Mouse (Mus musculus) mesoderm, embryonic 11.5 days (tissue): ENCODE measurements around the gene Fgfr2.

Experiments
- DNase-seq: peaks from one replicate; pipeline ENCODE4 v3.0.0-alpha.2; 2012; ENCODE audit warnings: low read depth, low spot score

The Fgfr2 gene

GRCm38 (mm10) chr7:131647583-131647982 lies 1475.6 kb downstream of the Fgfr2 start:
- no peak for DNase-seq

DNA sequence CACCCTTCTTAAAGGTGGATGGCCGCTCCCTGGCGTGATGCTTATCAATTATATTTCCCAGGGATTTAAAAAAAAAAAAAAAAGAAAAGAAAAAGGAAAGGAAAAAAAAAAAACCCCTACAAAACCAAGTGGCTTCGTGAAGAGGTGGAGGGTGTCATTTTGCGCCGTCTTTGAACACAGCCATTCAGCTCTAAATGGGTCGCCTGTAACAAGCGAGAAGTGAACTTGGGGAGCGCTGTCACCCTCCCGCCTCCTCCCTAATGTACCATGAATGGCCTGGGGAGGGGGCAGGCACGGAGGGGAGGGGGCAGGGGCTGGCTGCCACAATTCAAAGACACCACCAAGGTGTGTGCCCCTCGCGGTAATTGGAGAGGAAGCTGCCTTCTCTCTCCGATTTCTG lies 1478.6 kb downstream of the Fgfr2 start:
- DNase-seq, result no peak

GRCm38 (mm10) chr7:131644051-131644450 lies 1479.1 kb downstream of the Fgfr2 start:
- DNase-seq, result peak; percentile 31

- DNase-seq, result no peak
These were observed 1479.8 kb downstream of the Fgfr2 start for GRCm38 (mm10) chr7:131643341-131643840.

- DNase-seq, result no peak
These were observed 1493.6 kb downstream of the Fgfr2 start for GRCm38 (mm10) chr7:131629562-131629961.

- DNase-seq, result no peak
These were observed 1494.2 kb downstream of the Fgfr2 start for GRCm38 (mm10) chr7:131628846-131629391.

DNA sequence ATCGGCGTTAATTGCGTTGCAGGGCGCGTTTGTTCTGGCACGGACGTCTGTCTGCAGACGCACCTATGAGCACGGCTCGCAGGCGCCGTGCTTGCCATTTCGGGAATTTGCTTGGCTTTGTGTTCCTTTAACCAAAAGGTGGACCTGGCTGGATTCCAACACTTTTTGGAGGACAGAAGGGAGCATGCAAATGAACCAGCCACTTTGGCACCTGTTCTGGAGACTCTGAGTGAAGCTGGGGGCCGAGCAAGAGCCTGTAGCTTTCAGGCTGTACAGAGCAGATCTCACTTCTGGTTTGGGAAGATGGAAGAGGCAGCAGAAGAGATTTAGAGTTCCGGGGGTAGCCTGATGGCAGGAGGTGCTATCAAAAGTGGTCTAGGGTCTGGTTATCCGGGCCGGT lies 1494.8 kb downstream of the Fgfr2 start:
- DNase-seq, result no peak

DNA sequence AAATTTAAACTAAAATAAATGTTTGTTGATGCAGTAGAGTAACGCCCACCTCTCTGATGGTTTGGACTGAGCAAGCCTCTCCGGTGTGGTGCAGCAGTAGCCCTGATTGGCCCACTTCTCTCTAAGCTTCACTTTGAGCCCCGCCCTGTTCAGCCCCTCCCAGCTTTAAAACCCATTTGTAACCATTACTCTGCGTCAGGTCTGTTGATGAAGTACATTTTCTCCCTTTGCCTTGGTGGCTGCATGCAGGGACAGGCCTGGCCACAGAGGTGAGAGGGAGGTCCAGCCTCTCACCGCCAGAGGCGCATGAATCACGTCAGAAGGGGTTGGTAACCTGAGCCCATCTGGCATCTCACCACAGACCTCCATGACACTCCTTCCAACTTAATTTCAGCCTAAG lies 1513.5 kb downstream of the Fgfr2 start:
- peak; percentile 66 for DNase-seq

DNA sequence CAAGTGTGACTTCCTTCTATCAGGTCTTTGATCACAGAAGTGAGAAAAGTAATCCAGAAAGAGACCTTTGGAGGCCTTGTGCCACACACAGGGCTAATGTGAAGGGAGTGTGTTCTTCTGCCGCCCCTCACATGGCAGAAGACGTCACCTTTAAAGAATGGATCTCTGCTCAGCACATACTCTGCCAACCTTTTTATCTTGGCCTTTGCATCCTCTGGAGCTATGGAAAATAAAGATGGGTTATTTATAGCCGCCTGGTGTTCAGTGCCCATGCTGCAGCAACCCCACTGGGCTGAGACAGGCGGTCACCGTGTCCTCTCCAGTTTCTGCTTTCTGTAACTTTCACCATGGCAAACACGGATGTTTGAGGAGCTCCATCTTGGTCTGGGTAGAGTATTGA lies 1515.1 kb downstream of the Fgfr2 start:
- no peak for DNase-seq

DNA sequence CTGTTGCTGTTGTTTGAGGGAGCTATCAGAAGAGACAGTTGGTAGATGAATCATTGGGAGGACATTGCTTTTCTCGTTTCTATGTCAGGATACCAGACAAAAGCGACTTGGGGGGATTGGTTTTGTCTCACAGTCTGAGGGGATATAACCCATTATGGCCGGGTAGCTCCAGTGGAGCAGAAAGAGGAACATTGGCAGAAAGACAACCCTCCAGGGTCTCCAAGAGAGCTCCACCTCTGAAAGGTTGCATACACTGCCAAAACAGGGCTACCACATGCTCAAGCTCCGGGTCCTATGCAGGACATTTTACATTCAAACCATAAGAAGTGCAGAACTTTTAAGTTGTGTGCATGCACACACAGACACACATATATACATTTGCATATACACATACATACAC lies 1517.7 kb downstream of the Fgfr2 start:
- DNase-seq, result no peak

GRCm38 (mm10) chr7:131604946-131605345 lies 1518.2 kb downstream of the Fgfr2 start:
- no peak for DNase-seq

GRCm38 (mm10) chr7:131603186-131603585 lies 1520.0 kb downstream of the Fgfr2 start:
- no peak for DNase-seq

DNA sequence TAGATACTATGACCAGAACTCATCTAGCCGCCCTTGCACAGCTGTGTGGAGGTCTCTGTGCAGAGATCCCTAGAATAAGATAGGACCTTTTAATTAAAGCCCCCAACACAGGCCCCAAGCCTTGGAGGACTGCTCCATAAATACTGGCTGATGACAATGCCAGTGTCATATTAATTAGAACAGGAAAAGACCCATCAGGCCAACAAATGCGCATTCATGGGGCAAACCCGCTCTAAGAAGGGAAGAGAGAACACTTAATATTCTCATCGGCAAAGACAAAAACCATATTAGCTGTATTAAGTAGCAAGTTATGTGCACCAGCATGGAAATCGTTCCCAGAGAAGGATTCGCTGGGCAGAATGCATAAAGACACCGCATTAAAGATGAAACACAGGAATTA lies 1521.0 kb downstream of the Fgfr2 start:
- DNase-seq, result no peak

DNA sequence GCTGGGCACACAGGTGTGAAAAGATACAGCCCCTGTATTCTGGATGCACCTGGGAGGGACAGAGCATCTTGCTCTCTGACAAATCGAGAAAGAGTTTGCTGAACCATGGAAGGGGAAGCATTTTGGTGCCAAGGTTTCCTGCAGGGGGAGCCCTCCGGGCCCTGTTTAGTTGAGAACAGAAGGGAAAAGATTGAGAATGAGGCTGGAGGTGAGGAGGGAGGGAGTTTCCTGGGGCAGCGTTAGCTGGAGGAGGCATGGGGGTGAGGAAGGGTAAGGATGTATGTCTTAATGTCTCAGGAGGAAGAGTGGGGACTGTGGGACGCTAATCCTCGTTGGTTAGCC lies 1524.7 kb downstream of the Fgfr2 start:
- peak; percentile 64 for DNase-seq

DNA sequence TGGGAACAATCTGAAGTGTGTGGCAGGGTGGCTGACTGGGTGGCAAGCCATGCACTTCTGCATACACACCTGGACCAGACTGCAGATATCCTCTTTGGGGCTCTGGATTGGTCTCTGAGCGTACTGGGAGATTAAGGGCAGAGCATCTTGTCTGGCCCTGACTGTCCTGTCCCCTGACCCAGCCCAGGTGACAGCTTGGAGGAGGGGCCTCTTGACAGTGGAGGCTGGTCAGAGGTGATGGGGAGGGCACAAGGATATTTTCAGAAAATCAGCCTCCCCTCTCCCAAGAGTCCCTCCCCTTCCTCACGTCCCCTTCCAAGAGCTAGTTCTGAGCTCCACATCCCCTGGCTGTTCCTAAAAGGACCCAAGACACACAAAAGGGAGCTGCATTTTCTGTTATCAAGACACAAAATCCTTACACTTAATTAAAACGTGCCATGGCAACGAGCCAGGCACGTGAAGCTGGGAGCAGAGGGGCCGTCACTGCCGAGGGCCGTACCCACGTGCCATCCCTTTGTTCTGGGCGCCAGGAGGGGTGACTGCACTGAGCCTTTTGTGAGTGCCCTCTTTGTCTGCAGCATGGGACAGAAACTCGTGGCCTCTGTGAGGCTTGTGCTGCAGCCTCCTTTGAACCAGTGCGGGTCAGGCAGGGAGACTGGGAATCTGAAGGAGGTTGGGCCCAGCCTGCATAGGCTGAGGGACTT lies 1525.2 kb downstream of the Fgfr2 start:
- DNase-seq, result peak; percentile 79

DNA sequence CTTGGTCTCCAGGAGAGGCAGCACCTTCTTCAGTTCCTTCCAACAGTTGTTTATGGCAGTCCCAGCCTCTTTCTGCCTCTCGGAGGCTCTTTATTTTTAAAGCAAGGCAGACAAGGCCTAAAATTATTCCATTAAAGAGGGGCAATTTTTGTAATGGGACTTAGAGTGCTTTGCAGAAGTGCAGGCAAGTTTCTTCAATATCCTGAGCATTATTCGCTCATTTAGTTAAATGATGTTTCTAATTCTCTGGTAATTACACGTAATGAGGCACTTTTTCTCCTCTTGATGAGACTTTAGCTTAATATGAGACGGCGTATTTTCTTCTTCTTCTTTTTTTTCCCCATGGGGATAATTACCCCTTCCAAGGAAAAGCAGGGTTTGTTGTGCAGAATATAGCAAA lies 1537.6 kb downstream of the Fgfr2 start:
- DNase-seq, result no peak

DNA sequence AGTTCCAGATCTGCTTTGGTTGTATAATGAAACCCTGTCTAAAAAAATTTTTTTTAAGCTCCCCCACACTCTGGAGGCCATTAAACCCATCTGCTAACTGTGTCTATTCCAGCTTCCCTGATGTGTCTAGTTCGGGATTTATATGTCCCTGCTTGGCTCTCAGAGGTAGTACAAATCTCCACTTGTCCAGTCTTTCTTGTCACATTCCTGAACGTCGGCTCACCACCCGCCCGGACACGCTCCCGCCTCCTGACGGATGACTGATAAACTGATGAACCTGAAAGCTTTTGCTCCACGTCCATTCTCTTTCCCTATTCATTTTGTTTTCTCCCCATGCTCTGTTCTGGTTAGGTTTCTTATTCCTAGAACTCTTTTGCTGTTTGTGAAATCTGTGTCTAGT lies 1541.0 kb downstream of the Fgfr2 start:
- DNase-seq, result peak; percentile 53

- DNase-seq, result no peak
These were observed 1547.9 kb downstream of the Fgfr2 start for GRCm38 (mm10) chr7:131575246-131575645.

- DNase-seq, result no peak
These were observed 1562.5 kb downstream of the Fgfr2 start for GRCm38 (mm10) chr7:131560697-131561042.

- DNase-seq, result peak; percentile 97
These were observed 1563.0 kb downstream of the Fgfr2 start, which contains the start of gene Bub3 for GRCm38 (mm10) chr7:131559986-131560696. Gene Bub3, plus strand, starts transcription at chr7:131560222.

DNA sequence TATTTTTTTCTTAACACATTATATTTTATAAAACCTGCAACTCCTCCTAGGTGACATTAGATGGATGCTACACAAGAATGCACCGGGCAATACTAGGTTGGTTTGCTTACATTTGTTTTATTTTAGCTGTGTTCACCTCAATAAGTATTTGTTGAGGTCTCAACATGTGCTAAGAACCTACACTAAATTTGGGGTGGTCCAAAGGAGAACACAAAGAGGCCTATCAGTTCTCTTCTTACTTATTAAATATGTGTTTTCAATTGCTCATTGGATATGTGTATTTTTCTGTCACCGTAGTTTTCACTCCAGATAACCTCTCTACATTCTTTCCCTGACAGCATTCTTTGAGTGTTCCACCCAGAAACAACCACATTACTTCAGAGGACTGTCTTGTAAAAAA lies 1565.4 kb downstream of the Fgfr2 start:
- no peak for DNase-seq

- peak; percentile 35 for DNase-seq
These were observed 1566.4 kb downstream of the Fgfr2 start for GRCm38 (mm10) chr7:131556541-131557271.
